Mouse (Mus musculus): ENCODE measurements at regions not wholly inside any gene's neighbourhood (a gene's known extent, or its start where the extent isn't known, plus 50 kb on each side); places are given as distances from the start of the nearest gene placed in this dataset.
A peak's percentile ranks its signal among the peaks of the same experiment; 100 is the strongest.

DNA sequence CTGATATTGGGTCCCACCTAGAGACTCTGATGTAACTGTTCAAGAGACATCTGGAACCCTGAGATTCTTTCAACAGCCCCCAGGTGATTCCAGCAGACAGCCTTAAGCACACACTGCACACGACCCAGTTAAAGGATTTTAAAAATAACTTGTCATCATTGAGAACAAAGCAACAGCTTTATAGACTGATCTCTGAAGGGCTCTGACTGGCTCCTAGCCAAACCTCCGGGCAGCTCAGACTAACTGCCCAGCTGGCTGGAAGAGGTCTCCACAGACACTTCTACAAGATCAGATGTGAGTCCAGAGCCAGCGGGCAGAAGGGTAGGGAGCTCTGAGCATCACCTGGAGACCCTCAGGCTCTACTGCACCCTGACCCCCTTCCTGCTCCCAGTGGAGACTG lies 267.8 kb upstream of the Prok2 start:
- Histone ChIP-seq H3K36me3 (no peaks in the 10 kb centered on the region), H3K4me3 (no peak overlapping the region), H3K4me1 (peaks cover 51% of the 10 kb centered on the region), H3K9ac (no peak overlapping the region), H3K27me3 (replicated peaks) (peaks cover 46% of the 10 kb centered on the region), H3K27ac (replicated peaks) (no peak overlapping the region), H3K9me3 (no peaks in the 10 kb centered on the region), H3K4me2 (no peak overlapping the region)
- no peak for ATAC-seq (ENCODE audit: extremely low read depth, insufficient number of reproducible peaks, low FRiP score, low TSS enrichment)
- WGBS: 16% methylated on average over 3 of the region's 3 CpGs

DNA sequence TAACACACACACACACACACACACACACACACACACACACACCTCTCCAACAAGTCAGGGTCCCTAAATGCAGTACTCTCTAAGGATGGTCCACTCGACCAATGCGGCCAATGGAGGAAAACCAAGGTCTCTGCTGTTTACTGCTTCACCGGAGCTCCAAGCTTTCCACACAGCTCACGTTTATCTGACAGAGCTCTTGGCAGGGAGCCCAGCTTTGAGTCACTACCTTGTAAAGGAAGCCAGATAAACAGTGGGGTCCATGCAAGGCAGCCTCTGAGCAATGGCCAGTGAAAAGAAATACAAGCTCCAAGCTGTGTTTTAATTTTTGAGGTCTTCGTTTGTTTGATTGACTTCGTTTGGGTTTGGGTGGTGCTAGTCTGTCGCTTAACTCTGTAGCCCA lies 264.9 kb upstream of the Prok2 start:
- peak overlapping the region; percentile 91 for H3K27ac ChIP-seq (replicated peaks)
- H3K36me3 ChIP-seq: no peaks in the 10 kb centered on the region
- peak overlapping the region; percentile 36 for H3K4me2 ChIP-seq
- H3K4me1 ChIP-seq: peaks cover 54% of the 10 kb centered on the region
- H3K27me3 ChIP-seq (replicated peaks): peaks cover 46% of the 10 kb centered on the region
- H3K4me3 ChIP-seq: no peak overlapping the region
- H3K9ac ChIP-seq: 0 out of 2 replicates have a peak overlapping the region, but pooled peaks have one; percentile 10
- H3K9me3 ChIP-seq: no peaks in the 10 kb centered on the region
- WGBS: 13% methylated on average over 7 of the region's 7 CpGs
- peak; percentile 79 for ATAC-seq (ENCODE audit: extremely low read depth, insufficient number of reproducible peaks, low FRiP score, low TSS enrichment)

DNA sequence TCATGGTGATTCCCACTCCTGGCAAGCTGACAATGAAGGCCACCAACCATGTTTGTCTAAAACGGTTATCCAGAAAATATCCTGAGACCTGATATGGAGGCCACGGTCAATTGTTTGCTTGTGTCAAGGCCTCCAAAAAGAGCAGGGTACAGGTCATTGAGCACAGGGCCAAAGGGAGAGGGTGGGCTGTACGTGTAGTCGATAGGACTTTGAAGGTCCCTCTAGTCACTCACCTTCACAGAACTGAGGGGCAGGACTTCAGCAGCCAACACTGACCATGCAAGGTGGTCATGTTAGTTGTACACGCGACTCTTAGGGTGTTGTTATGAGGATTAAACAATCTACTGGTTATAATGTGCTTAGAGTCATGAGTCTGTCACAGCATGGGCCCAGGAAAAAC lies 264.4 kb upstream of the Prok2 start:
- H3K27me3 ChIP-seq (replicated peaks): peaks cover 46% of the 10 kb centered on the region
- peak overlapping the region; percentile 91 for H3K27ac ChIP-seq (replicated peaks)
- H3K9ac ChIP-seq: no peak overlapping the region
- H3K4me1 ChIP-seq: peaks cover 59% of the 10 kb centered on the region
- no peak overlapping the region for H3K4me2 ChIP-seq
- H3K4me3 ChIP-seq: no peak overlapping the region
- 59% methylated on average over 6 of the region's 6 CpGs for WGBS
- no peaks in the 10 kb centered on the region for H3K36me3 ChIP-seq
- H3K9me3 ChIP-seq: no peaks in the 10 kb centered on the region
- ATAC-seq (ENCODE audit: extremely low read depth, insufficient number of reproducible peaks, low FRiP score, low TSS enrichment): no peak

DNA sequence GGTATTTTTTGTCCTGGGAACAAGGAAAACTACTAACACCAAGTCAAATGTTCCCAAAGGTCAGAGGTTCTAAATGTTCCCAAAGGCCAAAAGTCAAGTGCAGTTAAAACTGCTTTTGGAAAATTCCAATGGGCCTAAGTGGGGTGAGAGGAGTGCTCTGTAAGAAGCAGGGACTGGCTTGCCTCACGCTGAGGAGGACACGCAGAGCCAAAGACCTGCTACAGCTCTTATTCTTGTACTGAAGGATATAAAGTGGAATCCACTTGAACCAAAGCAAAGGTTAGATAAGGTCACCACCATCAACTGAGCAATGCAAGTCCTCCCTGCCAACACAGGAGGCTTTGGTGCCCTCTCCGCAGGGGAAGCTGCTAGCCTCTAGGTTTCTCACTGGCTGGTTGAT lies 260.3 kb upstream of the Prok2 start:
- Histone ChIP-seq H3K9me3 (no peaks in the 10 kb centered on the region), H3K36me3 (no peaks in the 10 kb centered on the region), H3K4me3 (no peak overlapping the region), H3K9ac (no peak overlapping the region), H3K27me3 (replicated peaks) (peaks cover 67% of the 10 kb centered on the region), H3K4me1 (peaks cover 43% of the 10 kb centered on the region), H3K27ac (replicated peaks) (no peak overlapping the region), H3K4me2 (no peak overlapping the region)
- 36% methylated on average over 3 of the region's 3 CpGs for WGBS
- no peak for ATAC-seq (ENCODE audit: extremely low read depth, insufficient number of reproducible peaks, low FRiP score, low TSS enrichment)

DNA sequence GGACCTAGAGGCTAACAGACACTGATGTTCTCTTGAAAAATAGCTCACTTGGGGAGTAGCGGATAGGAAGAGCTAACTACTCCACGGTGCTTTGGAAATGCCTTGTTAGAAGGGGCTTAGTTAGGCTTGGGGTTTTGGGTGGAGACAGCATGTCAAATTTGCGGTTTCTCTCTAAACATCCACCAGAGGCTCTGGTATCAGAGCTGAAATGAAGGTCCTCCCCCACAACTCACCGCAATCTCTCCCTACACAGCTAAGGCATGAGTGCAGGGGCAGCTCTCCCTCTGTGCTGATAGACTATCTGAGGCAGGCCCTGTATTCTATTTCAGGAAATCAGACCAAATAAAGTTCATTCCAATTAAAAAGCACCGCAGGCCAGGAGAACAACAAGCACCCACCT lies 259.1 kb upstream of the Prok2 start:
- Histone ChIP-seq H3K4me3 (0 out of 2 replicates have a peak overlapping the region, but pooled peaks have one; percentile 0), H3K4me2 (peak overlapping the region; percentile 42), H3K4me1 (peaks cover 36% of the 10 kb centered on the region), H3K27ac (replicated peaks) (no peak overlapping the region), H3K36me3 (no peaks in the 10 kb centered on the region), H3K9me3 (no peaks in the 10 kb centered on the region), H3K9ac (peak overlapping the region; percentile 38; the same call in 1 of the 2 replicates), H3K27me3 (replicated peaks) (peaks cover 78% of the 10 kb centered on the region)
- 14% methylated on average over 5 of the region's 5 CpGs for WGBS
- no peak for ATAC-seq (ENCODE audit: extremely low read depth, insufficient number of reproducible peaks, low FRiP score, low TSS enrichment)

DNA sequence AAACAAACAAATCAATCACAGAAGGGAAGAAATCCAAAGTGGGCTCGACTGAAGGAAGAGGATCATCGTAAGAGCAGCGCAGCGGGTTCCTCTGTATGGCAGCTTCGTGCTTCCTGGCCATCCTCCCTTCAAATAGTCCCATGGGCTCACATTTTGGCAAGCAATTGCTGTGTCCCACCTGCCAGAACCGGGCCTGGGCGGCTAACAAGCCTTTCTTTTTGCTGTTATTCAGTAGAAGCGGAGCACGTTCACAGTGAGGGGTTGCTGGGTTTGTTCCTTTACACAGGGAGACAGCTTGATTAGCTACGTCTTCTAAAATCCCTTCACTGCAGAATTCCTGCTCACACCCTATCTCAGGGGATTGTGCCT lies 258.6 kb upstream of the Prok2 start:
- Histone ChIP-seq H3K27me3 (replicated peaks) (peaks cover 83% of the 10 kb centered on the region), H3K9me3 (no peaks in the 10 kb centered on the region), H3K9ac (peak overlapping the region; percentile 45), H3K27ac (replicated peaks) (no peak overlapping the region), H3K36me3 (no peaks in the 10 kb centered on the region), H3K4me1 (peaks cover 31% of the 10 kb centered on the region), H3K4me3 (no peak overlapping the region), H3K4me2 (peak overlapping the region; percentile 42)
- ATAC-seq (ENCODE audit: extremely low read depth, insufficient number of reproducible peaks, low FRiP score, low TSS enrichment): no peak
- 18% methylated on average over 10 of the region's 10 CpGs for whole genome bisulfite sequencing

DNA sequence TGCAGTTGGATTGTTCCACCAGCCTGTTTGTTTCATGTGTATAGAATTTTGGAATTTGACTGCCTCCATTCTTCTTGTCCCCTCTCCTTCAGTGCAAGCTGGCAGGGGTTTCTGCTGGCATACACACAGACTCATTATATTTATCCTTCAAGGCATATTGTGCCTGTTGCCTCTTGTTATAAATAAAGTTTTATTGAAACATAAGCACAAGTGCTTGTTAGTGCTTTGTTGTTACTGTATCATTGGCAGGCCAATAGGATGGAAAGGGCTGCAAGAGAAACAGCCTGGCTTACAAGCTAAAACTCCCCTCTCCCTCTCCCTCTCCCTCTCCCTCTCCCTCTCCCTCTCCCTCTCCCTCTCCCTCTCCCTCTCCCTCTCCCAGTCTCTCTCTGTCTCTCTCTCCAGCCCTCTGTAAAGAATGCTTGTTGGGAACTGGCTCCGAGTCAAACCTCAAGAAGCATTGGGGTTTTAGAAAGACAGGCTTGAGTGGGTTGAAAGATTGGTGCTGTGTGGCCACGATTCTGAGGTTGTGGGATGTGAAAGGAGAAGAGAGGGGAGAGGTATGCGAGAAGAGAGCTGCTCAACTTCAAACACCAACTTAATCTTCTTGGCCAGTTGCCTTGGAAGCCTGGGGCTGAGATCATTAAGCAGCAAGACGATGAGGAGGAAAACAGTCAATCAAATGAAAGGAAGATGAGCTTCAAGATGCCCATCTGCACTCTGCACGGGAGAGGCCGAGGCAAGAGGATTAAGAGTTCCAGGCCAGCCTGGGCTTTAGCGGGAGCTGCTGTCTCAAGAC lies 258.1 kb upstream of the Prok2 start:
- H3K4me2 ChIP-seq: peak overlapping the region; percentile 42
- no peak overlapping the region for H3K27ac ChIP-seq (replicated peaks)
- peaks cover 31% of the 10 kb centered on the region for H3K4me1 ChIP-seq
- no peak overlapping the region for H3K4me3 ChIP-seq
- H3K27me3 ChIP-seq (replicated peaks): peaks cover 89% of the 10 kb centered on the region
- ATAC-seq (ENCODE audit: extremely low read depth, insufficient number of reproducible peaks, low FRiP score, low TSS enrichment): no peak
- H3K36me3 ChIP-seq: no peaks in the 10 kb centered on the region
- no peaks in the 10 kb centered on the region for H3K9me3 ChIP-seq
- WGBS: 17% methylated on average over 7 of the region's 7 CpGs
- H3K9ac ChIP-seq: peak overlapping the region; percentile 45; the same call in 1 of the 2 replicates

DNA sequence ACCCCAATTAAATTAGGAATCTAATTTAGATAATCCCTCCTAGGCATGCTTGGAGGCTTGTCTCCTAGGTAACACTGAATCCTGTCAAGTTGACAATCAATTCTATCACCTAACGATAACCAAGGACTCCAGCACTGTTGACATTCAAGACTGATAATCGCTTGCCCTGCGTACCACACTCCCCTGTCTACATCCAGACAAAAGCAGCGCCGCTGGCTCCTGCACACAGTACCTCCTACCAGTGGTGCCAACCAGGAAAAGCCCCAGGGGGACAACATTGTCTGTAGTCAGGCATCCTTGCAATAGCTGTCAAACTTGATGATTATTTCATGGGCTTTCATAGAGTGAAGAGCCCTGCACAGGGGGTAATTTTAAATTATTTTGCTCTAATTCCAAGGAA lies 253.4 kb upstream of the Prok2 start:
- Histone ChIP-seq H3K27ac (replicated peaks) (no peak overlapping the region), H3K9ac (no peak overlapping the region), H3K27me3 (replicated peaks) (peaks cover 83% of the 10 kb centered on the region), H3K36me3 (no peaks in the 10 kb centered on the region), H3K4me2 (no peak overlapping the region), H3K4me3 (no peak overlapping the region), H3K4me1 (peaks cover 8% of the 10 kb centered on the region), H3K9me3 (no peaks in the 10 kb centered on the region)
- WGBS: 31% methylated on average over 5 of the region's 5 CpGs
- ATAC-seq (ENCODE audit: extremely low read depth, insufficient number of reproducible peaks, low FRiP score, low TSS enrichment): no peak

DNA sequence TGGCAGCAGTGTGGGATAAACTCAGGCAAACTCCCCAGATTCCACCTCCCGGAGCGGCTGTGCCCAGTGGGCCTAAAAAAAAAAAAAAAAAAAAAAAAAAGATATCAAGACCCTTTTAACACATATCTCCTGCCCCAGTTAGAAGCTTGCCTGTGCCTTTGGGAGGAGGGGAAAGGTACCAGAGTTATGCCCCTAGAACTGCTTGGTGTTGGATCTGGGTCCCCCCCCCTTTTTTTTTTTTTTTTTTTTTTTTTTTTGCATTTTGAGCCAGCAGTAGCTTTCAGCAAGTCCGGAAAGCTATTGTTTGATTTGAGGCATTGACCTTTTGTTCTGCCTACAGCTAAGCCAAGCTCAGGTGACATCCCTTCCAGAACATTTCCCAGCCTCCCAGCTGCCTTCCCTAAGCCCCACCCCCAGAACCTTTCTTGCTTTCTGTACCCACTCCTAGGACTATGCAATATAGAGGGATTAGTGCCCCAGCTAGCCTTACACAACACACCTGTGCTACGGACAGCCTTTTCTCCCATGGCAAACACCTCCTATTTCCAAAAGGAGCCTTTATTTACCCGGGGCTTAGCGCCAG lies 252.1 kb upstream of the Prok2 start:
- 55% methylated on average over 6 of the region's 6 CpGs for WGBS
- ATAC-seq (ENCODE audit: extremely low read depth, insufficient number of reproducible peaks, low FRiP score, low TSS enrichment): no peak
- Histone ChIP-seq H3K27me3 (replicated peaks) (peaks cover 83% of the 10 kb centered on the region), H3K4me1 (peaks cover 4% of the 10 kb centered on the region), H3K36me3 (no peaks in the 10 kb centered on the region), H3K27ac (replicated peaks) (no peak overlapping the region), H3K4me3 (no peak overlapping the region), H3K9me3 (no peaks in the 10 kb centered on the region), H3K9ac (no peak overlapping the region), H3K4me2 (no peak overlapping the region)

DNA sequence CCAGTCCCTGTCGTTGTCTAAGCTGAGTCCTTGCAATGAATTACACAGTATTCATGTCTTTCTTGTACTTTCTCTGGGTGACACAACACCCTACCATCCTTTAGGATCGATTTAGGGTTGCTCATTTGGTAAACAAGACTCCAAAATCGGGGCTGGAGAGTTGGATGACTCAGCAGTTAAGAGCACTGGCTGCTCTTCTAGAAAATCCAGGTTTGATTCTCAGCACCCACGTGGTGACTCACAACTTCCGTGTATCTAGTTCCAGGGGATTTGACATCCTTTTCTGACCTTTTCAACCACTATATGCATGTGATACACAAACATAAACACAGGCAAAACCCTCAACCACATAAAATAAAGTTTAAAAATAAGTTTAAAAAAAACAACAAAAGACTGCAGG lies 250.0 kb upstream of the Prok2 start:
- no peak overlapping the region for H3K27ac ChIP-seq (replicated peaks)
- H3K9me3 ChIP-seq: no peaks in the 10 kb centered on the region
- H3K9ac ChIP-seq: no peak overlapping the region
- no peak overlapping the region for H3K4me3 ChIP-seq
- peaks cover 9% of the 10 kb centered on the region for H3K4me1 ChIP-seq
- no peaks in the 10 kb centered on the region for H3K36me3 ChIP-seq
- H3K4me2 ChIP-seq: no peak overlapping the region
- no peak for ATAC-seq (ENCODE audit: extremely low read depth, insufficient number of reproducible peaks, low FRiP score, low TSS enrichment)
- WGBS: 67% methylated on average over 5 of the region's 5 CpGs
- peaks cover 86% of the 10 kb centered on the region for H3K27me3 ChIP-seq (replicated peaks)

DNA sequence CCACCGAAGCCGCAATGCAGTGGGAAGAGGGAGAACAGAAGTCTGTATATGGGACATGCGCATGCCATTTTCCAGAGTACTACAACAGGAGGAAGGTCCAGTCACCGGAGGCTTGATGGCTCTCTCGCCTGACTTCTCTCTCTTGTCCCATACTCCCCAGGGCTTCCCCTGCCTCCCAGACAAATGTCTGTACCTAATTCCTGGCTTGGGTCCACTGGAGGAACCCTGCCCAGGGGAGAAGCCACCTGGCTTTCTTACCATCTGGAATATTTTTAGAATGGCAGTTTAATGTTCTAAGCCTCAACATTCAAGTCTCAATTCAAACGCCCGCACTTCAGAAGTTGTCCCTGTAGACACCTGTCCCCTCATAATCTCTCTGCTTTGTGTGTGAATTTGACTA lies 249.3 kb upstream of the Prok2 start:
- Histone ChIP-seq H3K27ac (replicated peaks) (no peak overlapping the region), H3K4me2 (no peak overlapping the region), H3K4me1 (peaks cover 10% of the 10 kb centered on the region), H3K9ac (no peak overlapping the region), H3K36me3 (no peaks in the 10 kb centered on the region), H3K4me3 (no peak overlapping the region), H3K9me3 (no peaks in the 10 kb centered on the region), H3K27me3 (replicated peaks) (peaks cover 86% of the 10 kb centered on the region)
- no peak for ATAC-seq (ENCODE audit: extremely low read depth, insufficient number of reproducible peaks, low FRiP score, low TSS enrichment)
- 78% methylated on average over 7 of the region's 7 CpGs for WGBS

DNA sequence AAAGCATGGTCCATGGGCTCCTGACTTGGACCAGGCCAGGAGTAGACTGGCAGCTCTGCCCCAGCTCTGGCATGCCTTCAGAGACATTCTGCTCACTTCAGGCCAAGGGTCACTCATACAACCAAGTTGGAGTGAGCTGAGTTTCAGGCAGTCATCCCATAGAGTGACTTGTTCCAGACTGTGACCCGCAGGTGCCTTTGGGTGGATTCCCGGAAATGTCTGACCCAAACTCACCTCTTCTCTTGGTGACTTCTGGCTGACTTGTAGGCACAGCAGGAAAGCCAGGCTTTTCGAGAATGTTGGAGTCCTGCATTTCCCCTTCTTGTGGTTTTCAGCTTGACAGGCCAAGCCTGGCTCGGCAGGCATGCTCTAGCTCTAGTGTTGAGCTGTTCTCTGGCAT lies 248.3 kb upstream of the Prok2 start:
- no peak overlapping the region for H3K27ac ChIP-seq (replicated peaks)
- no peak overlapping the region for H3K4me2 ChIP-seq
- peaks cover 82% of the 10 kb centered on the region for H3K27me3 ChIP-seq (replicated peaks)
- H3K4me3 ChIP-seq: no peak overlapping the region
- peaks cover 9% of the 10 kb centered on the region for H3K4me1 ChIP-seq
- H3K36me3 ChIP-seq: no peaks in the 10 kb centered on the region
- H3K9me3 ChIP-seq: no peaks in the 10 kb centered on the region
- ATAC-seq (ENCODE audit: extremely low read depth, insufficient number of reproducible peaks, low FRiP score, low TSS enrichment): no peak
- no peak overlapping the region for H3K9ac ChIP-seq
- WGBS: 66% methylated on average over 4 of the region's 4 CpGs

Data from heart, embryonic 13.5 days (tissue).